Mouse (Mus musculus) bone marrow, adult 2 months (tissue): ENCODE measurements around the gene Eps8. TPM values are rescaled to one million over a fixed set of nuclear protein-coding genes. Genes with fewer than 3 reads are reported as not detected.

ENCODE experiments used
- H3K27ac ChIP-seq: fragments of 200-500 bp; 2 replicates; pipeline ENCODE4 v1.5.1; 2012; ENCODE audit warnings: low read depth, mild to moderate bottlenecking, control low read depth, inconsistent platforms, low read length; ENCODE audit not compliant: control insufficient read depth, poor library complexity, insufficient read depth
- H3K4me1 ChIP-seq: fragments of 200-500 bp; 2 replicates; pipeline ENCODE4 v1.6.1; 2011; ENCODE audit warnings: low read length; ENCODE audit not compliant: control insufficient read depth, insufficient read depth
- H3K4me3 ChIP-seq: fragments of 200-500 bp; replicated peaks from 2 replicates; pipeline ENCODE3; 2011; ENCODE audit warnings: mild to moderate bottlenecking, low read depth, low read length, control low read depth; ENCODE audit not compliant: control insufficient read depth
- CTCF ChIP-seq: fragments of 200-500 bp; IDR thresholded peaks from 2 replicates; pipeline ENCODE4 v1.5.1; 2011; ENCODE audit warnings: low read length, control low read depth; ENCODE audit not compliant: control insufficient read depth, insufficient read depth
- POLR2A ChIP-seq: fragments of 200-500 bp; IDR thresholded peaks from 2 replicates; pipeline ENCODE4 v1.6.1; 2011; ENCODE audit warnings: low read depth, mild to moderate bottlenecking, control low read depth, low read length, borderline replicate concordance; ENCODE audit not compliant: control insufficient read depth
- WGBS: fragments of 180-500 bp; shearing (Covaris S2); methylation state at CpG from one replicate; pipeline ENCODE4 v1.1.7; 2018; 5-methylcytosine and 5-hydroxymethylcytosine counted together
- polyA plus RNA-seq: library from polyadenylated mRNA; stranded (reverse); fragments of >200 nt; gene quantifications from 2 replicates; pipeline ENCODE4 v1.2.4, GENCODE M21; 2011; ENCODE audit warnings: low replicate concordance; ENCODE audit not compliant: missing spikeins, insufficient read depth, insufficient read length

The Eps8 gene
- polyA plus RNA-seq, 1 experiment = 4.2 TPM

DNA sequence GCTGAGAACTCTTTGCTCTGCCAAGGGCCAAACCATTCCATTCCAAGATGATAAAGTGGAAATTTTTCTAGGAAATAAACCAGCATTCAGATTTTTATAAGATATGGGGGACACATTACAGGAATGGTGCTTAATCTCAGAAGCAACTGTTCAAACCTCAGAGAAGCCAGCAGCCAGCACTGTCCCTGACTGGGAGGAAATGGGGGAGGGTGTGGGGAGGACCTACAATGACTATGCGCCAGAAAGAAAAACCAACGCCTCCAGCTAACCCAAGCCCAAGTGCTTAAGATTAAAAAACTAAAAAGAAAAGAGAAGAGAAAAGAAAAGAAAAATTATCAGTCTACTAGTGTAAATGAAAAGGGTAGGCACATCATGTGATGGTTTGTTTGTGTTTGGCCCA is 97.0 kb downstream of the Eps8 start:
- TF ChIP-seq POLR2A (no peak), CTCF (no peak)
- WGBS = 8% methylated on average over 2 of the region's 2 CpGs
- H3K4me1 ChIP-seq = peaks cover 4% of the 10 kb centered on the region; the same call in 1 of the 2 replicates
- no peak overlapping the region for H3K4me3 ChIP-seq
- H3K27ac ChIP-seq = no peak overlapping the region

DNA sequence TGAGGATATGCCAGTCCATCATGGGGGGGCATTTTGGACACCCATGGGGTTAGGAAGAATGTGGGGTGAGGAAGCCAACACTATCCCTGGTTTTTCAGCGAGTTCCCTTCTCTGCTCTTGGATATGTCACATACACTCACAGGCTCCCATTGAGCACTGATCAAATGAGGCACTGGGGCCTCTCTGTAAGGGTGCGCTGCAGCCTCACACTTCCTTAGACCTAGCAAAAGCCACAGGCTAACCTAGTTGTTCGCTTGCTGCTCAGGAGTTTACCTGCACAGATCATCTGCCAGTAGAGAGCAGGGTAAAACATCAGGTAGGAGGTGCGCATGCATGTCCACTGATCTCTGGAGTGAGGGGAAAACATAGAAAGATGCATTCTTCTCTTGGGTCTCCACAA is 97.5 kb downstream of the Eps8 start:
- Histone ChIP-seq H3K4me1 (peaks cover 4% of the 10 kb centered on the region; the same call in 1 of the 2 replicates), H3K4me3 (no peak overlapping the region), H3K27ac (no peak overlapping the region)
- TF ChIP-seq POLR2A (no peak), CTCF (no peak)
- WGBS = 43% methylated on average over 4 of the region's 4 CpGs

DNA sequence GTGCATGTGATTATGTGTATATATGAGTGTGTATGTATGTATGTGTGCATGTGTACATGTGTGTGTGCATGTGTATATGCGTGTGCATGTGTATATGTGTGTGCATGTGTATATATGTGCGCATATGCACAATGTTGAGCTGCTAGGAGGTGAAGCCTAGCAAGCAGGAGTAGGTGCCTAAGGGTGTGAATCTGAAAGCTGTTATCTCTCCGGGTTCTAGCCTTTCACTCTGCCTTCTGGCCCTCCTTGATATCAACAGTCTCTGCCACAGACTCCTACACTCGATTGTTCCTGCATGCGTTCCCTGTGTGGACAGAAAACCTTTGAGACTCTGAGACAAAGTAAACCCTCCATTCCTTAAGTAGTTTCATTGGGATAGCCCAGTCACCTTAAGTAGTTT is 98.0 kb downstream of the Eps8 start:
- no peak for TF ChIP-seq POLR2A
- 64% methylated on average over 5 of the region's 5 CpGs for WGBS

DNA sequence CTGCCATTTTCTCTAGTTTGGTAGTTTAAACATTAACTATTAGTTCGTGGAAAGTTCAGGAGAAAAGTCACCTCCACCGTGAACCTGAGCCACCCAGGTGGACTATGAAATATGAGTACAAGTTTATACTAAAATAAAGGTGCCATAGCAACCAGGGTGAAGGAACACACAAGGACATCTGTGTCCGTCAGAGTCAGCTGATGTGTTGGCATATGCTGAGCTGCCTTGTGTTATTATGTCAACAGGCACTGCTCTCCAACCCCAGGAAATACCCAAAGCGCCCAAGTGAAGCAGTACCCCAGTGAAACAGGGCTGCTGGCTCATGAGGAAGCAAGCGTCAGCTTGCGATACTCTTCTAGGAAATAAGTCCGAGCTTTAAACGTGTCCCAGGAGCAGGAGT is 104.5 kb downstream of the Eps8 start:
- TF ChIP-seq CTCF = no peak
- H3K27ac ChIP-seq = no peak overlapping the region
- WGBS = 63% methylated on average over 8 of the region's 8 CpGs
- H3K4me1 ChIP-seq = no peaks in the 10 kb centered on the region
- H3K4me3 ChIP-seq = no peak overlapping the region

More for the DNA sequence above, 98.0 kb downstream of the Eps8 start:
- H3K4me3 ChIP-seq = no peak overlapping the region
- H3K27ac ChIP-seq = no peak overlapping the region
- peaks cover 4% of the 10 kb centered on the region; the same call in 1 of the 2 replicates for H3K4me1 ChIP-seq

DNA sequence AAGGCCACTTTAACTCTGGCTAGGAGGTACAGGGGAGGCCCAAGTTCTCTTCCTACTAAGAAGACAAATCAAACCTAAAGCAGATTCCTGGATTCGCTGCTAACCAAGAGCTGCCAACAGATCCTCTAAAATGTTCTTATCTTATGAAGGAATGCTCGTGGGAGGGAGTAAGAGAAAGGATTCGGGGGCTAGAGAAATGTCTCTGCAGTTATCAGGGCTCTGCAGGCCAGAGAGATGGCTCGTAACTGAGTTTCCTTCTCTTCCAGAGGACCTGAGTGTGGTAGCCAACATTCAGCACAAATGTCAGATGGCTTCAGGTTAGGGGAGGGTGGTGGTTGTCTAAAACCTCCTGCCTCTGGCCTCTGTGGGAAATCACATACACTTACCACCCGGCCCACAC is 106.1 kb downstream of the Eps8 start:
- TF ChIP-seq CTCF (no peak), POLR2A (no peak)
- H3K27ac ChIP-seq = no peak overlapping the region
- 59% methylated on average over 5 of the region's 5 CpGs for WGBS
- no peak overlapping the region for H3K4me3 ChIP-seq
- H3K4me1 ChIP-seq = no peaks in the 10 kb centered on the region

DNA sequence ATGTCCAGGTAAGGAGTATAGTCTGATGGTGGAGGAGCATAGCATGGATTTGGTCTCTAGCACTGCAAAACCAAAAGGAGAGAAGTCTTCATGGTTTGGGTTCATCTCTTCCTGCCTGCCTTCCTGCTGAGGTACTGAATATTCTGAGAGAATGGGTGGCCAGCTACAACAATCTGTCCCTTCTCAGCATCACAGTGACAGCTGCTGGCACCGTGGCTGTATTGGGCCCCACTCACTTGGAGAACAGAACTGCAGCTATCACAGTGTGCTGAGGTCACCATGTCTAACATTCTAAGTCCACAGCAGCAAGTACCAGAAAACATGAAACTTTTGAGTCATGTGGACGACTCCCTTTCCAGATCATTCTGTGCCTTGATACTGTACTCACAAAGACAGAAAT is 107.1 kb downstream of the Eps8 start:
- Histone ChIP-seq H3K4me1 (no peaks in the 10 kb centered on the region), H3K4me3 (no peak overlapping the region), H3K27ac (no peak overlapping the region)
- WGBS = 48% methylated on average over 2 of the region's 2 CpGs
- TF ChIP-seq CTCF (no peak), POLR2A (no peak)

DNA sequence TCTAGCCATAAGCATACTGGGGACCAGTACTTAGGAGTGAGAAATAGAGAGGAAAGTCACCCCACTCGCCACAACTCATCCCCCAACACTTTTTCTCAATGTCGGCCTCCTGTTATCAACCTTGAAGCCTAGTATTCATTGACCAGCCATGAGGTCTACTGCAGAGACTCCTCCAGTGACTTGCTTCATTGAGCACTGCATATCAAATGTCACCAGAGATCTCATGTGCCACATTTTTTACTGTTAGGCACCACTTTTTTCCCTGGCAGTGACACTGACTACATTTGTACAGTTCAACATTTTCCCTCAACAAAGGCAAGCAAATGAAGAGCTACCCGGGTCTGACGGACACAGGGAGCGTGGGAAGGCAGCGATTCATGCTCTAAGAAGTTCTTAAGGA is 108.6 kb downstream of the Eps8 start:
- H3K4me1 ChIP-seq = peaks cover 5% of the 10 kb centered on the region
- no peak overlapping the region for H3K27ac ChIP-seq
- no peak overlapping the region for H3K4me3 ChIP-seq
- 89% methylated on average over 6 of the region's 6 CpGs for WGBS
- no peak for TF ChIP-seq CTCF
- TF ChIP-seq POLR2A = no peak

DNA sequence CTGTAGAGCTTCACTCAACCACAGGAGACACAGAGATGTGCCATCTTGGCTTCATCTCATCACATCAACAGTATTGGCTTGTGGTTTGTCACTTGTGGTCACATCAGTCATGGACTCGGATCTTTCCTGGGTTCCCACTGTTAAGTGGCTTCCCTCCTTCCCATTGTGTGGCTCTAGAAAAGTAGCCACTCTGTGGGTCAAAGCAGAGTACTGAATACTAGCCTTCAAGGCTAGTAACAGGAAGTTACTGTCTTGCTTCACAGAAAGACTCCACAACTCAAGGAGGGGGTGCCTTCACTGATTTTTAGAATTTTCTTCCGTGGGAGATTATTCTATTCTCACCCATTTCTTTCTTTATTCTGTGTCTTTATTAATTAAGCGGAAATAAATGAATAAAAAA is 109.3 kb downstream of the Eps8 start:
- Histone ChIP-seq H3K4me1 (peaks cover 5% of the 10 kb centered on the region), H3K27ac (no peak overlapping the region), H3K4me3 (no peak overlapping the region)
- TF ChIP-seq POLR2A (no peak), CTCF (no peak)
- whole genome bisulfite sequencing = 59% methylated on average over 3 of the region's 3 CpGs

DNA sequence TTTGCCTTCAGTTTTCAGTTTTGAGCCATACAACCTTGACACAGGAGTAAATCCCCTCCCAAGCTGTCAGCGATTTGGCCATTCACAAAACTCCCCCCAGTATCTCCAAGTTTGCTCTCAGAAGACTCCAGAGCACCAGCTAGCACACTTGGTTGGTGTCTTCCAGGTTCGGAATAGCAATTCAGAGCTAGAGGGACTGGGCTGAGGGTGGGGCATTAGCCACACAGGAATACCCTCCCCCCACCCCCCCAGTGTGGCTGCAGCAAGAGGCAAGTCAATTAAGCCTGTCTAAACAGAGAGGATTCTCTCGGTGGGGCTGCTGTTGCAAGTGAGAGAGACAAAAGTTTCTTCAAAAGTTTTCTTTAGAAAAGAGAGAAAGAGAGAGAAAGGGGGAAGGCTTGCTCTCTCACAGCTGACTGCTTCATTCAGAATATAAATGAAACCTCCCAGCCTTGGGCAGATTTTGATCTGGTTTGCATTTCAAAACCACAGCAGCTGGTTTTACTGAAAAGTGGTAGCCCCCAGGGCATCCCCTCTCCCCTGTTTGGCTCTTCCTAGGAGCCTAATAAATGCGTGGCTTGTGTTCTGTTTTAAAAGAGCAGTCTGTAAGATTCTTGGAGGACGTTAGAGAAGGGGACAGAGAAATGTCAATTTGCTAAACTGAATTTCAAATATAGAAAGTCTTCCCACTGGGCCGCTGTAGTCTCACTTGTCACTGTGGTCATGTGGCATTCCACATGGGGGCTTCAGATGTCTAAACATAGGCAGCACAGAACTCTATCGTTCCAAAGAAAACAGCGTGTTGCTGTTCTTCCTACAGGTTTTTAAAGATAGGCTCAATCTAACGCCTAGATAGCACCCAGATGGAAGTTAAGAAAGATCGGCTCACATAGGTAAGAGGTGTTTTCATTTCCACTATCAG is 112.2 kb downstream of the Eps8 start:
- TF ChIP-seq CTCF (no peak), POLR2A (no peak)
- H3K27ac ChIP-seq = no peak overlapping the region
- 41% methylated on average over 10 of the region's 10 CpGs for WGBS

More for the DNA sequence above, 112.2 kb downstream of the Eps8 start:
- H3K4me3 ChIP-seq = no peak overlapping the region
- H3K4me1 ChIP-seq = peaks cover 5% of the 10 kb centered on the region
